In genomic region chr7:24290106-24290693, GRCm38 (mm10) we compare ENCODE assay signal across 2 mouse cellular contexts.
TF ChIP-seq lines count a peak whose summit lies in the region.

No protein-coding gene starts in this region.

TF ChIP-seq in ES-E14, 5 proteins besides CTCF, POLR2A, EP300 and RAD21:
- TF ChIP-seq ZNF384 (IDR thresholded peaks at IDR 0.05; ENCODE audit: low read depth, low read length) (no peak), ZC3H11A (IDR thresholded peaks at IDR 0.05; ENCODE audit: borderline replicate concordance, low read depth, low read length) (no peak), HCFC1 (IDR thresholded peaks at IDR 0.05; ENCODE audit: borderline replicate concordance, insufficient read depth, low read length) (no peak), CHD2 (IDR thresholded peaks at IDR 0.05; ENCODE audit: low read depth, low read length) (no peak), MAFK (IDR thresholded peaks at IDR 0.05; ENCODE audit: insufficient read depth, low read depth, low read length) (no peak)

TF ChIP-seq in MEL, 35 proteins besides CTCF, POLR2A, EP300 and RAD21:
- TF ChIP-seq POLR2AphosphoS5 (IDR thresholded peaks at IDR 0.05; ENCODE audit: borderline replicate concordance, low read depth, low read length) (peak; percentile 92; the same call in 1 of the 2 replicates), USF2 (IDR thresholded peaks at IDR 0.05; ENCODE audit: borderline replicate concordance in 1 of 2, insufficient read depth in 1 of 2, low read depth in 1 of 2, low read length in 2 of 2) (no peak), NELFE (IDR thresholded peaks at IDR 0.05; ENCODE audit: low read depth, low read length) (no peak), MYC (IDR thresholded peaks at IDR 0.05; ENCODE audit: low read depth, low read length) (no peak), MAZ (IDR thresholded peaks at IDR 0.05; ENCODE audit: low read depth, low read length) (no peak)
